Mouse (Mus musculus): Measurements from ENCODE around the gene Prim2. TPM values are rescaled to one million over a fixed set of nuclear protein-coding genes. Genes with fewer than 3 reads are reported as not detected.

Prim2 gene
- polyA plus RNA-seq, 1 experiment from 2014 or later, result 33.5 TPM

- H3K4me3 ChIP-seq, result no peak overlapping the region
- no peaks in the 10 kb centered on the region for H3K27me3 ChIP-seq
- no peaks in the 10 kb centered on the region for H3K4me1 ChIP-seq
- no peak overlapping the region for H3K9ac ChIP-seq (replicated peaks)
- no peak overlapping the region for H3K27ac ChIP-seq (replicated peaks)
- 93% methylated on average over 2 of the region's 2 CpGs for WGBS
- no peaks in the 10 kb centered on the region for H3K9me3 ChIP-seq
- no peaks in the 10 kb centered on the region for H3K36me3 ChIP-seq
- no peak overlapping the region for H3K4me2 ChIP-seq (replicated peaks)
- ATAC-seq (replicated peaks), result no peak
Measured at GRCm38 (mm10) chr1:33595936-33596335, 73.7 kb downstream of the Prim2 start.

GRCm38 (mm10) chr1:33594966-33595365, 74.6 kb downstream of the Prim2 start:
- H3K36me3 ChIP-seq, result no peaks in the 10 kb centered on the region
- no peaks in the 10 kb centered on the region for H3K9me3 ChIP-seq
- H3K4me1 ChIP-seq, result no peaks in the 10 kb centered on the region
- ATAC-seq (replicated peaks), result no peak
- H3K27me3 ChIP-seq, result no peaks in the 10 kb centered on the region
- H3K27ac ChIP-seq (replicated peaks), result no peak overlapping the region
- no peak overlapping the region for H3K9ac ChIP-seq (replicated peaks)
- 71% methylated on average over 2 of the region's 2 CpGs for WGBS
- H3K4me2 ChIP-seq (replicated peaks), result no peak overlapping the region
- no peak overlapping the region for H3K4me3 ChIP-seq

GRCm38 (mm10) chr1:33593718-33594388, 75.7 kb downstream of the Prim2 start:
- no peak overlapping the region for H3K4me2 ChIP-seq (replicated peaks)
- WGBS, result 90% methylated on average over 4 of the region's 4 CpGs
- no peaks in the 10 kb centered on the region for H3K36me3 ChIP-seq
- no peak overlapping the region for H3K9ac ChIP-seq (replicated peaks)
- no peaks in the 10 kb centered on the region for H3K27me3 ChIP-seq
- H3K9me3 ChIP-seq, result no peaks in the 10 kb centered on the region
- H3K4me1 ChIP-seq, result no peaks in the 10 kb centered on the region
- no peak overlapping the region for H3K27ac ChIP-seq (replicated peaks)
- H3K4me3 ChIP-seq, result no peak overlapping the region
- ATAC-seq (replicated peaks), result no peak

- H3K4me2 ChIP-seq (replicated peaks), result no peak overlapping the region
Measured at GRCm38 (mm10) chr1:33591997-33592608, 77.5 kb downstream of the Prim2 start.

GRCm38 (mm10) chr1:33590556-33591411, 78.8 kb downstream of the Prim2 start:
- H3K9ac ChIP-seq (replicated peaks), result no peak overlapping the region
- H3K27ac ChIP-seq (replicated peaks), result no peak overlapping the region
- 67% methylated on average over 8 of the region's 8 CpGs for whole genome bisulfite sequencing
- no peaks in the 10 kb centered on the region for H3K27me3 ChIP-seq
- H3K9me3 ChIP-seq, result no peaks in the 10 kb centered on the region
- H3K4me3 ChIP-seq, result no peak overlapping the region
- no peaks in the 10 kb centered on the region for H3K36me3 ChIP-seq
- ATAC-seq (replicated peaks), result peak; percentile 71; the same call in 1 of the 2 replicates
- H3K4me1 ChIP-seq, result 0 out of 2 replicates have a peak, but pooled peaks cover 3% of the 10 kb centered on the region
- no peak overlapping the region for H3K4me2 ChIP-seq (replicated peaks)

More at GRCm38 (mm10) chr1:33591997-33592608, 77.5 kb downstream of the Prim2 start:
- Histone ChIP-seq H3K27me3 (no peaks in the 10 kb centered on the region), H3K9me3 (no peaks in the 10 kb centered on the region), H3K4me3 (no peak overlapping the region), H3K36me3 (no peaks in the 10 kb centered on the region), H3K4me1 (0 out of 2 replicates have a peak, but pooled peaks cover 3% of the 10 kb centered on the region), H3K9ac (replicated peaks) (no peak overlapping the region), H3K27ac (replicated peaks) (no peak overlapping the region)
- no peak for ATAC-seq (replicated peaks)
- 97% methylated on average over 7 of the region's 7 CpGs for WGBS

GRCm38 (mm10) chr1:33589531-33589930, 80.1 kb downstream of the Prim2 start:
- 56% methylated on average over 2 of the region's 2 CpGs for WGBS
- H3K4me1 ChIP-seq, result 0 out of 2 replicates have a peak, but pooled peaks cover 3% of the 10 kb centered on the region
- no peak overlapping the region for H3K4me3 ChIP-seq
- no peak overlapping the region for H3K9ac ChIP-seq (replicated peaks)
- no peak overlapping the region for H3K27ac ChIP-seq (replicated peaks)
- no peaks in the 10 kb centered on the region for H3K27me3 ChIP-seq
- ATAC-seq (replicated peaks), result no peak
- no peak overlapping the region for H3K4me2 ChIP-seq (replicated peaks)
- H3K36me3 ChIP-seq, result no peaks in the 10 kb centered on the region
- H3K9me3 ChIP-seq, result no peaks in the 10 kb centered on the region

GRCm38 (mm10) chr1:33588557-33588956, 81.0 kb downstream of the Prim2 start:
- WGBS, result 20% methylated on average over 6 of the region's 6 CpGs
- Histone ChIP-seq H3K9me3 (no peaks in the 10 kb centered on the region), H3K4me1 (0 out of 2 replicates have a peak, but pooled peaks cover 3% of the 10 kb centered on the region), H3K27me3 (no peaks in the 10 kb centered on the region), H3K9ac (replicated peaks) (no peak overlapping the region), H3K36me3 (no peaks in the 10 kb centered on the region), H3K27ac (replicated peaks) (no peak overlapping the region), H3K4me2 (replicated peaks) (no peak overlapping the region), H3K4me3 (no peak overlapping the region)
- 0 out of 2 replicates have a peak, but pooled peaks have one; percentile 11 for ATAC-seq (replicated peaks)

GRCm38 (mm10) chr1:33584590-33584978, 85.0 kb downstream of the Prim2 start:
- no peaks in the 10 kb centered on the region for H3K36me3 ChIP-seq
- no peak overlapping the region for H3K27ac ChIP-seq (replicated peaks)
- no peak overlapping the region for H3K4me3 ChIP-seq
- 0 out of 2 replicates have a peak, but pooled peaks cover 3% of the 10 kb centered on the region for H3K4me1 ChIP-seq
- no peak overlapping the region for H3K9ac ChIP-seq (replicated peaks)
- no peaks in the 10 kb centered on the region for H3K9me3 ChIP-seq
- H3K4me2 ChIP-seq (replicated peaks), result no peak overlapping the region
- no peaks in the 10 kb centered on the region for H3K27me3 ChIP-seq
- ATAC-seq (replicated peaks), result no peak

- H3K27ac ChIP-seq (replicated peaks), result no peak overlapping the region
- ATAC-seq (replicated peaks), result no peak
- H3K4me3 ChIP-seq, result no peak overlapping the region
- no peaks in the 10 kb centered on the region for H3K36me3 ChIP-seq
- H3K27me3 ChIP-seq, result no peaks in the 10 kb centered on the region
- H3K9ac ChIP-seq (replicated peaks), result no peak overlapping the region
- H3K4me1 ChIP-seq, result 0 out of 2 replicates have a peak, but pooled peaks cover 3% of the 10 kb centered on the region
- 83% methylated on average over 7 of the region's 7 CpGs for WGBS
- H3K9me3 ChIP-seq, result no peaks in the 10 kb centered on the region
- no peak overlapping the region for H3K4me2 ChIP-seq (replicated peaks)
Measured at GRCm38 (mm10) chr1:33583817-33584589, 85.6 kb downstream of the Prim2 start.

GRCm38 (mm10) chr1:33578593-33578992, 91.0 kb downstream of the Prim2 start:
- no peaks in the 10 kb centered on the region for H3K27me3 ChIP-seq
- WGBS, result 80% methylated on average over 6 of the region's 6 CpGs
- H3K4me3 ChIP-seq, result no peak overlapping the region
- ATAC-seq (replicated peaks), result no peak
- no peak overlapping the region for H3K4me2 ChIP-seq (replicated peaks)
- no peak overlapping the region for H3K9ac ChIP-seq (replicated peaks)
- H3K27ac ChIP-seq (replicated peaks), result no peak overlapping the region
- H3K36me3 ChIP-seq, result no peaks in the 10 kb centered on the region
- no peaks in the 10 kb centered on the region for H3K4me1 ChIP-seq
- no peaks in the 10 kb centered on the region for H3K9me3 ChIP-seq

GRCm38 (mm10) chr1:33574459-33574858, 95.1 kb downstream of the Prim2 start:
- Histone ChIP-seq H3K27ac (replicated peaks) (no peak overlapping the region), H3K4me1 (no peaks in the 10 kb centered on the region), H3K9ac (replicated peaks) (no peak overlapping the region), H3K36me3 (no peaks in the 10 kb centered on the region), H3K9me3 (no peaks in the 10 kb centered on the region), H3K4me3 (no peak overlapping the region), H3K27me3 (no peaks in the 10 kb centered on the region), H3K4me2 (replicated peaks) (no peak overlapping the region)
- no peak for ATAC-seq (replicated peaks)
- 92% methylated on average over 6 of the region's 6 CpGs for WGBS

Measured in forebrain, embryonic 15.5 days (tissue).